Mouse (Mus musculus) layer of hippocampus, adult 8-10 months (tissue): ENCODE data around the gene Usp8. TPM values are rescaled to one million over a fixed set of nuclear protein-coding genes. Genes with fewer than 3 reads are reported as not detected.

Source experiments
- DNase-seq, 2 experiments: peaks; one replicate each; pipeline ENCODE4 v3.0.0; 2022; ENCODE audit warnings: low spot score in 2 of 2
- total RNA-seq, 4 experiments: library from RNA; stranded (reverse); gene quantifications; 2 replicates each; pipeline ENCODE4 v1.2.4; 2022

The Usp8 gene
- 10 to 100 TPM; 53.2 to 55.8 (median 54.1) TPM for total RNA-seq

- peak; percentile 97 to 98 for DNase-seq
These were observed at the start of gene Usp8 for GRCm38 (mm10) chr2:126706759-126707437. Usp8 (plus strand) TSS chr2:126707328.

- DNase-seq: no peak
These were observed 43.6 kb upstream of the Usp8 start for GRCm38 (mm10) chr2:126663481-126663880.

- DNase-seq: no peak
These were observed 41.1 kb upstream of the Usp8 start for GRCm38 (mm10) chr2:126665984-126666383.

GRCm38 (mm10) chr2:126668621-126669252, 38.4 kb upstream of the Usp8 start:
- DNase-seq: no peak

GRCm38 (mm10) chr2:126673317-126674242, 33.5 kb upstream of the Usp8 start:
- DNase-seq: no peak

- DNase-seq: peak; percentile 13 to 27
These were observed 32.5 kb upstream of the Usp8 start for GRCm38 (mm10) chr2:126674441-126675168.

GRCm38 (mm10) chr2:126675169-126676121, 31.7 kb upstream of the Usp8 start:
- peak; percentile 72 to 86 for DNase-seq

- no peak for DNase-seq
These were observed 31.0 kb upstream of the Usp8 start, which contains the start of gene Gabpb1 for GRCm38 (mm10) chr2:126676122-126676515. Gabpb1 (minus strand) TSS chr2:126676337.

GRCm38 (mm10) chr2:126677366-126677765, 29.8 kb upstream of the Usp8 start:
- no peak for DNase-seq

GRCm38 (mm10) chr2:126682333-126682732, 24.8 kb upstream of the Usp8 start:
- DNase-seq: no peak

GRCm38 (mm10) chr2:126682937-126683336, 24.2 kb upstream of the Usp8 start:
- no peak for DNase-seq

GRCm38 (mm10) chr2:126691290-126691689, 15.8 kb upstream of the Usp8 start:
- DNase-seq: no peak

- DNase-seq: no peak
These were observed 11.8 kb upstream of the Usp8 start for GRCm38 (mm10) chr2:126695285-126695684.

- no peak for DNase-seq
These were observed 281 bp downstream of the Usp8 start for GRCm38 (mm10) chr2:126707438-126707779.

- DNase-seq: no peak
These were observed 1.2 kb downstream of the Usp8 start for GRCm38 (mm10) chr2:126708361-126708760.

- no peak for DNase-seq
These were observed 5.4 kb downstream of the Usp8 start for GRCm38 (mm10) chr2:126712526-126712925.

GRCm38 (mm10) chr2:126712950-126713349, 5.8 kb downstream of the Usp8 start:
- DNase-seq: no peak

- no peak for DNase-seq
These were observed 22.1 kb downstream of the Usp8 start for GRCm38 (mm10) chr2:126729207-126729606.

GRCm38 (mm10) chr2:126730502-126730901, 23.4 kb downstream of the Usp8 start:
- DNase-seq: no peak
